Mouse (Mus musculus) A20 (cell line): ENCODE data around the gene Ttc39a.

Experiments
- DNase-seq: peaks from one replicate; pipeline ENCODE4 v3.0.0-alpha.2; 2011; ENCODE audit warnings: low read depth, low spot score

Ttc39a gene

GRCm38 (mm10) chr4:109456821-109457220, 50.4 kb downstream of the Ttc39a start:
- DNase-seq, result peak; percentile 67

- DNase-seq, result no peak
Measured at GRCm38 (mm10) chr4:109460421-109461179, 54.2 kb downstream of the Ttc39a start.

DNA sequence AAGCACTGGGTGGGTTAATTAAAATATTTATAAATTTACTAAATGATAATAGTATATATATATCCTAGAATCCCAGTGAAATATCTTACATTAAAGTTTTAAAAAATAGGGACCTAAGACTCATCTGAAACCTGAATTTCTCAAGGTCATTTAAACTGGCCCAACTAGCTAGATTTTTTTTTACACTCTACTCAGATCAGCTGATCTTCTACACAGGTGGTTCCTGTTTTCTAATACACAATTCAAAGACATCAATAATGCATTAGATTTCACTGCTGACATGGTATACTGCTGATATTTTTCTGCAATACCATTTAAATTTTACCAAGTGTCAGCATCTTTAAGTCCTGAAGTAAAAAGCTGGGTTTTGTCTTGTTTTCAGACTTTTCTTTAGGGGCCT, 57.5 kb downstream of the Ttc39a start:
- no peak for DNase-seq

GRCm38 (mm10) chr4:109467687-109468086, 61.3 kb downstream of the Ttc39a start:
- no peak for DNase-seq

DNA sequence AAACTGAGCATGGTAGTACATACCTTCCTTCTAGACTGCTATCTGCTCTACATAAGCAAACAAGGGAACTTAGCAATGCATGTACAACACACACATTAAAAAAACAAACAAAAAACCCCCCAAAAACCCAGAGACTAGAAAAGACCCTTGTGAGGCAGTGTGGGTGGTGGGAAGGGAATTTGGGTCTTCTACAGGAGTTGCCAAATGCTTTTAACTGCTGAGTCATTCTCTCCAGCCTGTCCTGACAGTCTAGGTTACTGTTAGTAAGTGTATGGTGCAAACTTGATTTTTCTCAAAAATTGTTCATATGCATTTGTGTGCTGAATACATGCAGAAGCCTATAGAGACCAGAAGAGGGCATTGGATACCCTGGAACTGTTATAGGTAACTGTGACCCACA, 65.2 kb downstream of the Ttc39a start:
- DNase-seq, result peak; percentile 26

DNA sequence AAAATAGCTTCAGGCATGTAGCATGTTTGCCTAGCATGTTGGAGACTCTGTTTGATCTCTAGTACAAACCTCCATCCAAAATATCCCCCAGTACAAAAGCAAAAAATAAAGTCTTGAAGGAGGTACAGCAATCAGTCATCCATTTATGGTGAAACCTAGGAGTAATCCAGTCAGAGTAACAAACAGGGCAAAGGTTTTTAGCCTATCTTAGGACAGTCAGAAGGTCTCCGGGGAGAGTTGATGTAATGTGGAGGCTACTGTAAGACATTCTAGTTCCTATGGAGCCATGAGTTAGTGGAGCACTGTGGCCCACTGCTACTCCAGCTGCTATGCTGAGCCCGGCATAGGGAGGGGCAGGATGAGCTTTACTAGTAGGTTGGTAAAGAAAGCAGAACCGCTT, 66.1 kb downstream of the Ttc39a start:
- DNase-seq, result no peak

GRCm38 (mm10) chr4:109475078-109475477, 68.7 kb downstream of the Ttc39a start:
- no peak for DNase-seq

GRCm38 (mm10) chr4:109475577-109476553, 69.4 kb downstream of the Ttc39a start:
- peak; percentile 60 for DNase-seq

- DNase-seq, result peak; percentile 90
Measured at GRCm38 (mm10) chr4:109476554-109477014, 70.2 kb downstream of the Ttc39a start.

GRCm38 (mm10) chr4:109477454-109477853, 71.0 kb downstream of the Ttc39a start:
- no peak for DNase-seq

DNA sequence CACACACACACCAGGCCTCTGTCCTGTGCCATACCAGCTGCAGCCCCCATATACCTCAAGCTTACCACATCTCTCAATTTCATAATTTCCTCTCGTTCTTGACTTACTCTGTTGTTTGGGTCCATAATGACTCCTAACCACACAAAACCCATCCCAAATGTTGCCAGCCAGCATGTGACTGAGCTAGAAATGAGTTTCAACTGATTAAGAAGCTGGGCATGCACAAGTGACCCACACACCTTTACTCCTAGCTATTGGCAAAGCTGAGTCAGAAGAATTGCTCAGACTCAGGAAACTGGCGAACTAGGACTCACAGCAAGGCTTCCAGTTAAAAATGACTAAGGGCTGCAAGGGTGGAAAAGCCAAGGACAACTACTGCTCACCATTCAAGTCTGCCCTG, 75.0 kb downstream of the Ttc39a start:
- no peak for DNase-seq

DNA sequence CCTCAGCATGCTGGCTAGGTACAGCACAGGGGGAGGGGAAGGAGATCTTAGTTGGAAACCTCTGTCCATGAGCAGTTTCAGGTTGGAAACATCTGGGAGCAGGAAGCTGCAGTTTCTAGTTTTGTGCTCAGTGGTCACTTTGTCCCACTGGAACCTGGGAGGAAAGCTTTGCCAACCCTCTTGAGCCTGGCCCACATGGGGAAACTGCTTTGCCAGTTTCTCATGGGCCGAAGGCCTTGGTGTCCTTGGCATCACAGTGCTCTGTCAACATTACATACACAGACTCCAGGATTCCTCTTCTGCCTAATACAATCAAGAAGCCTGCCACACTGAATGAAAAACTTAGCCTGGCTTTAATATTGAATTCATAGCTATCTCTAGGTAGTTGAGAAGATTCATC, 76.3 kb downstream of the Ttc39a start:
- no peak for DNase-seq

DNA sequence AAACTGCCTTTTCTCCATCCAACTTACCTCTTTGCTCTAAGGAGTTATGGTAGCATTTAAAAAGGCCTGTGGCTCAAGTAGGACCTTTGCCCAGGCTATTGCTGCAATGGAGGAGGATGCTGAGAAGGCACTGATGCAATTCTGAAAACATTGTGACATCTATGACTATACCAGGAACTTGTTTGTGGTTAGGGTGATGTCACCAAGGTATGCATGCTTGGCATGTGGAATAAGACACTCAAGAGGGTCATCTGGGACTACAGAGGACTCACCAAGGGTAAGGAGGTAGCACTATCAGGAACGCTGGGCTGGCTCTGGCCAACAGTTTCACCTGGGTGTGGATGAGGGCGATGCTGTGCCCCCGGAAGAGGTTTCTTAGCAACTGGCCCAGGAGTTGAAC, 78.2 kb downstream of the Ttc39a start, which contains the start of gene Rnf11:
TSS of gene Rnf11 (minus strand) at position 108 of the 400 bp plus-strand sequence.
- DNase-seq, result no peak

DNA sequence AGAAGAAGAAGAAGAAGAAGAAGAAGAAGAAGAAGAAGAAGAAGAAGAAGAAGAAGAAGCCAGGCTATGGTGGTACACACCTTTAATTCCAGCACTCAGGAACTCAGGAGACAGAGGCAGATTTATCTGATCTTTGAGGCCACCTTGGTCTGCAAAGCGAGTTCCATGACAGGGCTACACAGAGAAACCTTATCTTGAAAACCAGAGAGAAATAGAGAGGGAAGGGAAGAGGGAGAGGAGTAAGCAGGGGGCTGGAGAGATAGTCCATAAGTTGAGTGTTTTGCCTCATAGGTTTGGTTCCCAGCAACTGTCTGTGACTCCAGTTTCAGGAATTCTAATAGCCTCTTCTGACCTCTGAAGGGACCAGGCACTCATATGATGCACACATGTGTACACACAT, 82.4 kb downstream of the Ttc39a start:
- DNase-seq, result no peak

GRCm38 (mm10) chr4:109493581-109493980, 87.2 kb downstream of the Ttc39a start:
- DNase-seq, result no peak
